8 mouse cellular contexts compared by ENCODE assay signal in genomic region chr4:55480322-55480767, GRCm38 (mm10). TPM values are rescaled to one million over a fixed set of nuclear protein-coding genes. Genes with fewer than 3 reads are reported as not detected.
DNase-seq lines count a peak whose midpoint lies in the region; ATAC-seq and TF ChIP-seq lines count a peak whose summit lies in the region.

No protein-coding gene starts in this region.

- CTCF ChIA-PET in Patski (lab: Charles Lee): no interaction called here

- no peaks in the 10 kb centered on the region for H3K9me3 ChIP-seq in hindbrain, postnatal 0 days (ENCODE audit: low read length)

- H3K4me2 ChIP-seq in hindbrain, postnatal 0 days (ENCODE audit: low read depth, low read length): peak overlapping the region; percentile 45

- no peaks in the 10 kb centered on the region for H3K27me3 ChIP-seq in Patski
- H3K27me3 ChIP-seq in hindbrain, postnatal 0 days (ENCODE audit: insufficient read depth, low read length): no peaks in the 10 kb centered on the region

- H3K4me1 ChIP-seq in hindbrain, postnatal 0 days (ENCODE audit: insufficient read depth, low read length): no peaks in the 10 kb centered on the region

- in situ Hi-C loops in Patski (cut with MboI; ENCODE audit: low pct_unique_long_range_greater_than_20kb): loop anchor here (10.0 kb wide), 2 partner anchors 744 to 894 kb away; no protein-coding TSS in a partner anchor

- DNase-seq in Patski (ENCODE audit: low read depth, low spot score): no peak
- DNase-seq in cerebellum, postnatal 4 days (ENCODE audit: low spot score in 2 of 2): peak; percentile 70 to 87
- peak; percentile 23 to 33 for DNase-seq in gastrocnemius, adult 8-10 months (ENCODE audit: low spot score in 2 of 2)
- peak; percentile 78 for DNase-seq in hindbrain, postnatal 0 days (ENCODE audit: low spot score)
- peak; percentile 55 to 76 for DNase-seq in layer of hippocampus, postnatal 36 days
- DNase-seq in lung, postnatal 14 days: peak; percentile 83
- peak; percentile 85 for DNase-seq in retina, embryonic 14.5 days (ENCODE audit: low spot score)
- DNase-seq in thymus, postnatal 36 days: peak; percentile 65 to 73

- peak overlapping the region; percentile 10; the same call in 1 of the 2 replicates for H3K9ac ChIP-seq in hindbrain, postnatal 0 days (replicated peaks; ENCODE audit: low read length)

- no peak overlapping the region for H3K27ac ChIP-seq in hindbrain, postnatal 0 days

- TF ChIP-seq CTCF in Patski (IDR thresholded peaks at IDR 0.05): peak; percentile 85
- TF ChIP-seq CTCF in hindbrain, postnatal 0 days (IDR thresholded peaks at IDR 0.05; ENCODE audit: low read depth): peak; percentile 97

- POLR2A ChIA-PET in Patski (lab: Charles Lee): no interaction called here

- ATAC-seq in Patski: no peak
- ATAC-seq in hindbrain, postnatal 0 days: peak; percentile 76

- H3K36me3 ChIP-seq in hindbrain, postnatal 0 days (ENCODE audit: insufficient read depth, low read length): no peaks in the 10 kb centered on the region

- 19% methylated on average over 25 of the region's 25 CpGs for WGBS in hindbrain, postnatal 0 days

- H3K4me3 ChIP-seq in hindbrain, postnatal 0 days (ENCODE audit: low read length): no peak overlapping the region

RNA-seq across cellular contexts. Expression of gene Klf4, which starts 51.9 kb away (rescaled TPM):
- 23.9 TPM for polyA plus RNA-seq in Patski (2021)
- total RNA-seq in gastrocnemius, adult 8-10 months (2022): 10 to 100 TPM in 1 of 4 experiments, 1 to 10 TPM in 3; 5.7 to 18.2 (median 6.6) TPM
- total RNA-seq in hindbrain, postnatal 0 days (2014; rRNA removed): 10.6 and 14.6 TPM in 2 replicates
- 4.0 and 4.3 TPM in 2 replicates for polyA plus RNA-seq in hindbrain, postnatal 0 days (2015; fragmentation: Nextera tagmentation; extraction: Ambion mirVana)
- 1 to 10 TPM; 4.8 to 5.3 TPM for total RNA-seq in layer of hippocampus, postnatal 36 days (2021)
